Mouse (Mus musculus) midbrain, embryonic 15.5 days (tissue): ENCODE results near the gene Pnmal2. TPM values are rescaled to one million over a fixed set of nuclear protein-coding genes. Genes with fewer than 3 reads are reported as not detected.
A peak's percentile ranks its signal among the peaks of the same experiment; 100 is the strongest.

Experiments used
- ATAC-seq: fragments of 200-750 bp; cut with Nextera tagmentation; replicated peaks from 2 replicates; pipeline ENCODE4 v1.8.0; 2017; ENCODE audit warnings: moderate TSS enrichment
- H3K27ac ChIP-seq: fragments of 300-500 bp; sonication (generic); 2 replicates; pipeline ENCODE4 v1.5.1; 2015; ENCODE audit warnings: mild to moderate bottlenecking, inconsistent platforms
- H3K27me3 ChIP-seq: fragments of 300-500 bp; sonication (generic); replicated peaks from 2 replicates; pipeline ENCODE4 v1.6.1; 2015; ENCODE audit warnings: inconsistent platforms
- H3K36me3 ChIP-seq: fragments of 300-500 bp; sonication (generic); replicated peaks from 2 replicates; pipeline ENCODE4 v1.6.1; 2015; ENCODE audit warnings: inconsistent platforms
- H3K4me1 ChIP-seq: fragments of 300-500 bp; sonication (generic); 2 replicates; pipeline ENCODE4 v1.6.1; 2015; ENCODE audit warnings: inconsistent platforms
- H3K4me2 ChIP-seq: fragments of 300-500 bp; sonication (generic); 2 replicates; pipeline ENCODE4 v1.6.1; 2015; ENCODE audit warnings: inconsistent platforms, mild to moderate bottlenecking, moderate library complexity
- H3K4me3 ChIP-seq: fragments of 300-500 bp; sonication (generic); 2 replicates; pipeline ENCODE4 v1.5.1; 2015; ENCODE audit warnings: mild to moderate bottlenecking, inconsistent platforms
- H3K9ac ChIP-seq: fragments of 300-500 bp; sonication (generic); 2 replicates; pipeline ENCODE4 v1.6.1; 2015; ENCODE audit warnings: mild to moderate bottlenecking, inconsistent platforms
- H3K9me3 ChIP-seq: fragments of 300-500 bp; sonication (generic); 2 replicates; pipeline ENCODE4 v1.6.1; 2016; ENCODE audit warnings: inconsistent platforms
- WGBS: fragments of 180-500 bp; shearing (Covaris S2); methylation state at CpG from one replicate; pipeline ENCODE4 v1.1.7; 2015; ENCODE audit warnings: mixed read lengths; 5-methylcytosine and 5-hydroxymethylcytosine counted together
- polyA plus RNA-seq: library from polyadenylated mRNA; unstranded; fragments of >200 nt; fragmentation: Nextera tagmentation; extraction: Ambion mirVana; gene quantifications from 2 replicates; pipeline ENCODE4 v1.2.1, GENCODE M21; 2015

Gene Pnmal2
- polyA plus RNA-seq, 1 experiment from 2014 or later = 205 TPM

GRCm38 (mm10) chr7:16995345-16995744, 50.9 kb downstream of the Pnmal2 start:
- Histone ChIP-seq H3K9ac (no peak overlapping the region), H3K36me3 (no peaks in the 10 kb centered on the region), H3K9me3 (no peaks in the 10 kb centered on the region), H3K4me3 (peak overlapping the region; percentile 29; the same call in 1 of the 2 replicates), H3K4me2 (peak overlapping the region; percentile 38), H3K27me3 (no peaks in the 10 kb centered on the region), H3K4me1 (peaks cover 42% of the 10 kb centered on the region), H3K27ac (no peak overlapping the region)
- WGBS = 88% methylated on average over 4 of the region's 4 CpGs
- no peak for ATAC-seq

Other genes with a start within 250 kb of the Pnmal2 start
- gene Ceacam9, start 222.8 kb upstream of the Pnmal2 start, polyA plus RNA-seq = 0.17 and 0.19 TPM in 2 replicates
- 452 and 465 TPM in 2 replicates for gene Ap2s1, start 206.3 kb upstream of the Pnmal2 start, polyA plus RNA-seq
- 12.4 and 14.3 TPM in 2 replicates for gene Slc1a5, start 163.3 kb upstream of the Pnmal2 start, polyA plus RNA-seq
- gene Strn4, start 128.8 kb upstream of the Pnmal2 start, polyA plus RNA-seq = 205 and 227 TPM in 2 replicates
- 51.9 and 55.1 TPM in 2 replicates for gene Fkrp, start 128.0 kb upstream of the Pnmal2 start, polyA plus RNA-seq
- 6.7 TPM in 2 replicates for gene Prkd2, start 101.8 kb upstream of the Pnmal2 start, polyA plus RNA-seq
- 4.7 and 4.8 TPM in 2 replicates for gene Dact3, start 69.4 kb upstream of the Pnmal2 start, polyA plus RNA-seq
- 9.7 and 16.6 TPM in 2 replicates for gene Gng8, start 52.9 kb upstream of the Pnmal2 start, polyA plus RNA-seq
- gene Ptgir, start 38.2 kb upstream of the Pnmal2 start, polyA plus RNA-seq = 0.42 and 0.43 TPM in 2 replicates
- 351 and 370 TPM in 2 replicates for gene Calm3, start 20.6 kb upstream of the Pnmal2 start, polyA plus RNA-seq
- gene Pnmal1, start 15.0 kb downstream of the Pnmal2 start, polyA plus RNA-seq = 74.5 and 76.1 TPM in 2 replicates
- gene Gm42372, start 38.4 kb downstream of the Pnmal2 start, polyA plus RNA-seq = 6.8 and 7.1 TPM in 2 replicates
- 6.4 and 6.8 TPM in 2 replicates for gene Ccdc8, start 48.0 kb downstream of the Pnmal2 start, polyA plus RNA-seq
- gene Ppp5c, start 83.2 kb downstream of the Pnmal2 start, polyA plus RNA-seq = 124 and 127 TPM in 2 replicates
- gene Hif3a, start 117.7 kb downstream of the Pnmal2 start, polyA plus RNA-seq = 4.7 and 5.2 TPM in 2 replicates
- gene Psg16, start 129.4 kb downstream of the Pnmal2 start, polyA plus RNA-seq = 4.4 and 6.1 TPM in 2 replicates
- not detected in 2 replicates for gene Ceacam3, start 205.6 kb downstream of the Pnmal2 start, polyA plus RNA-seq